Mouse (Mus musculus) spleen, postnatal 0 days (tissue): ENCODE data around the gene Bivm. TPM values are rescaled to one million over a fixed set of nuclear protein-coding genes. Genes with fewer than 3 reads are reported as not detected.

Source experiments
- polyA plus RNA-seq: library from polyadenylated mRNA; unstranded; fragments of >200 nt; fragmentation: Nextera tagmentation; extraction: Ambion mirVana; gene quantifications from 2 replicates; pipeline ENCODE4 v1.2.1, GENCODE M21; 2015

Gene Bivm
- 3.5 and 4.1 TPM in 2 replicates for polyA plus RNA-seq

GRCm38 (mm10) chr1:44118239-44119054, at the start of gene Bivm, which contains the start of gene Kdelc1:
Bivm (plus strand) TSS chr1:44118957.
Kdelc1 (minus strand) TSS chr1:44118808.

DNA sequence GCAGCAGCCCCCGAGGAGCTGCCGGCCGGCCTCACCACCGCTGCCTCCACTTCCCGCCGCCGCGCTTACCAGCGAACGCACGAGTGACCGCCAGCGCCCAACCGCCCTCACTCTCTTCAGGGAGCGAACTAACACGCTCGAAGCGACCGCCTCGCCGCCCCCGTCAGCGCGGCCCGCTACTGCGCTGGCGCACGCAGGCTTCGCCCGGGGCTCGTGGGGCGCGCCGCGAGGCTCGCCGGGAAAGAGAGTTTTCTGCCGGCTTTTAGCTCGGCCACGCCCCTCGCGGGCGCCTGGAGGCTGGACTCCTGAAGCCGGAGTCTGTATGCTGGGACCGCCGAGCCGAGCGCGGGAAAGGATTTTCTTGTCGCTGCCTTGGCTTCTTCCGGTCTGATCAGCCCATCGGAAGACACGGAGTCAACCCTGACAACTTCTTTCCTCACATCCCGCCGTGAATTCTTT, 16.5 kb upstream of the Bivm start, which contains the start of gene Tex30:
Gene Tex30, minus strand, starts transcription at position 183 of the 459 bp plus-strand sequence.

GRCm38 (mm10) chr1:44147563-44148381, 29.0 kb downstream of the Bivm start, which contains the start of gene Ercc5:
Ercc5 (plus strand) TSS chr1:44147744.

Other genes starting within 250 kb of the Bivm start
- gene Tpp2, start 185.3 kb upstream of the Bivm start, polyA plus RNA-seq = 28.3 and 30.2 TPM in 2 replicates
- gene Mettl21c, start 98.9 kb upstream of the Bivm start, polyA plus RNA-seq = 0.59 and 0.72 TPM in 2 replicates
- 0.08 and 0.13 TPM in 2 replicates for gene Gm8251, start 57.0 kb upstream of the Bivm start, polyA plus RNA-seq
- gene Tex30, start 16.5 kb upstream of the Bivm start, polyA plus RNA-seq = 74.0 and 78.2 TPM in 2 replicates
- gene Kdelc1, start 149 bp upstream of the Bivm start, polyA plus RNA-seq = 16.6 and 17.3 TPM in 2 replicates
- 6.6 and 8.0 TPM in 2 replicates for gene Ercc5, start 28.8 kb downstream of the Bivm start, polyA plus RNA-seq
- 0.05 and 0.08 TPM in 2 replicates for gene Mettl21e, start 100.0 kb downstream of the Bivm start, polyA plus RNA-seq